Mouse (Mus musculus) small intestine, adult 2 months (tissue): ENCODE data around the gene 4930426L09Rik. TPM values are rescaled to one million over a fixed set of nuclear protein-coding genes. Genes with fewer than 3 reads are reported as not detected.

Experiments used
- H3K27ac ChIP-seq: fragments of 200-500 bp; 2 replicates; pipeline ENCODE4 v1.5.1; 2012; ENCODE audit warnings: low read depth, low read length, control low read depth, inconsistent platforms; ENCODE audit not compliant: insufficient read depth
- H3K27me3 ChIP-seq: fragments of 200-500 bp; 2 replicates; pipeline ENCODE4 v1.6.1; 2012; ENCODE audit warnings: mild to moderate bottlenecking, moderate library complexity, low read length, inconsistent platforms; ENCODE audit not compliant: control insufficient read depth, insufficient read depth
- H3K36me3 ChIP-seq: fragments of 200-500 bp; 2 replicates; pipeline ENCODE4 v1.6.1; 2012; ENCODE audit warnings: mild to moderate bottlenecking, low read length, control low read depth, inconsistent platforms; ENCODE audit not compliant: control insufficient read depth, insufficient read depth
- H3K4me1 ChIP-seq: fragments of 200-500 bp; 2 replicates; pipeline ENCODE4 v1.6.1; 2012; ENCODE audit warnings: low read length, inconsistent platforms, mixed read lengths; ENCODE audit not compliant: control insufficient read depth, insufficient read depth, insufficient read length
- H3K4me3 ChIP-seq: fragments of 200-500 bp; 2 replicates; pipeline ENCODE4 v1.5.1; 2012; ENCODE audit warnings: low read depth, mild to moderate bottlenecking, control low read depth, inconsistent platforms, low read length, moderate library complexity
- CTCF ChIP-seq: fragments of 200-500 bp; IDR thresholded peaks from 2 replicates; pipeline ENCODE4 v1.5.1; 2012; ENCODE audit warnings: low read depth, mild to moderate bottlenecking, control low read depth, inconsistent platforms, low read length, moderate library complexity, mixed read lengths; ENCODE audit not compliant: insufficient replicate concordance, insufficient read length; ENCODE audit errors: extremely low read depth
- POLR2A ChIP-seq: fragments of 200-500 bp; IDR thresholded peaks from 2 replicates; pipeline ENCODE4 v1.6.1; 2012; ENCODE audit warnings: low read depth, mild to moderate bottlenecking, control low read depth, inconsistent platforms, low read length, moderate library complexity
- WGBS: fragments of 180-500 bp; shearing (Covaris S2); methylation state at CpG from one replicate; pipeline ENCODE4 v1.1.7; 2018; 5-methylcytosine and 5-hydroxymethylcytosine counted together
- polyA plus RNA-seq: library from polyadenylated mRNA; depleted of rRNA; stranded (reverse); fragments of >200 nt; gene quantifications from 2 replicates; pipeline ENCODE4 v1.2.3, GENCODE M21; 2012

4930426L09Rik gene
- polyA plus RNA-seq, 1 experiment: 0.20 TPM

DNA sequence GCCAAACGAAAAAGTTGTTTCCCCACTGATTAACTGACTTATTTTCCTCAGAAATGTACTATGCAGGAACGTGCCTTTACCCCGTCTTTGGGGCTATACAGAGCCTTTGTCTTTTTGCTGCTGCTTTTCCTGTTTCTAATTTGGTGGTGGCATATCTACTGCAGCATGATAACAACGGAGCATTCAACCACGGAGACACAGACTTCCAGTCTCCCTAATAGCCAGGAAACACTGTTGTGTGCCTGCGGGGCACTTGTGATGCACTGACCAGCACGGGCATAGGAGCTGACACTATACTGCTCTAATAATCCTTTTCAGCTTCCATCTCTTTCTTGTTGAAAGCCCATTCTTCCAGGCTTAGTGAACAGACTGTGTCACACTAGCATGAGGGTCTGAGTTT lies 41.2 kb upstream of the 4930426L09Rik start:
- Histone ChIP-seq H3K4me1 (peaks cover 2% of the 10 kb centered on the region; the same call in 1 of the 2 replicates), H3K27me3 (no peaks in the 10 kb centered on the region), H3K36me3 (no peaks in the 10 kb centered on the region), H3K4me3 (no peak overlapping the region), H3K27ac (no peak overlapping the region)
- 66% methylated on average over 7 of the region's 7 CpGs for WGBS
- TF ChIP-seq POLR2A (no peak), CTCF (no peak)

DNA sequence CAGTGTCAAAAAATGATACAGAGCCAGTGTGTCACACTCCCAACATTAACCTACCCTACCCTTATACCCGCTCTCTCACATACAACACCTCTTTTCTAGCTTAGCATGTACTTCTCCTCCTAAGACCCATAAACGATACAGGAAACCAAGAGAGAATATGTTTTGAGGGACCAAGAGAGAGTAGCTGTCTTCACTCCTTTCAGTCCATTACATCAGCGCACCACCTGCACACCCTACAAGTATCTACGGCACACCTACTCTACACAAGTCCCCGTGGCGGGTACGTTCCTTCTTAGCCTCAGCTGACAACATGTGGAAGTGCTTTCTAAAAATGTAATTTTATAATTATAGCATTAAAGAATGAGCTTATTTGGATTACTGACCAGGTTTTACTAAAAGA lies 40.7 kb upstream of the 4930426L09Rik start:
- H3K4me1 ChIP-seq: peaks cover 2% of the 10 kb centered on the region; the same call in 1 of the 2 replicates
- WGBS: 87% methylated on average over 7 of the region's 7 CpGs
- no peaks in the 10 kb centered on the region for H3K36me3 ChIP-seq
- H3K4me3 ChIP-seq: no peak overlapping the region
- no peak overlapping the region for H3K27ac ChIP-seq
- TF ChIP-seq CTCF (no peak), POLR2A (no peak)
- no peaks in the 10 kb centered on the region for H3K27me3 ChIP-seq

DNA sequence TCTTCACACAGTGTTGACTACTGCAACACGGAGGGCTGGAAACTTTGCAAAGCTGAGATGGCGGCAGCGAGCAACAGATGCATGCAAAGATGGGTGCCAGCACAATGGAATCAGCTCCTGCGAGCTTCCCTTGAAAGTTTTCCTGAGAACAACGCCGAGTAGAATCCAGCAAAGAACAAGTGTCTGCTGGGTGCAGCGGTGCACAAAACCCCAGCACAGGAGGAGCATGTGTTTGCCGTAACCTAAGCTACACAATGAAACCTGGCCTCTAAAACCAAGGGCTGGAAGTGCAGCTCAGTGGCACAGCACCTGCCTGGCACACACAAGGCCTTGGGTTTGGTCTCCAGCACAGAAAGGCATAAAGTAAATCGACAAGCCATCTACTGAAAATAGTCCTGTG lies 40.1 kb upstream of the 4930426L09Rik start:
- Histone ChIP-seq H3K27me3 (no peaks in the 10 kb centered on the region), H3K36me3 (no peaks in the 10 kb centered on the region), H3K4me3 (no peak overlapping the region), H3K4me1 (peaks cover 2% of the 10 kb centered on the region; the same call in 1 of the 2 replicates), H3K27ac (no peak overlapping the region)
- 86% methylated on average over 9 of the region's 9 CpGs for WGBS
- TF ChIP-seq CTCF (no peak), POLR2A (no peak)

DNA sequence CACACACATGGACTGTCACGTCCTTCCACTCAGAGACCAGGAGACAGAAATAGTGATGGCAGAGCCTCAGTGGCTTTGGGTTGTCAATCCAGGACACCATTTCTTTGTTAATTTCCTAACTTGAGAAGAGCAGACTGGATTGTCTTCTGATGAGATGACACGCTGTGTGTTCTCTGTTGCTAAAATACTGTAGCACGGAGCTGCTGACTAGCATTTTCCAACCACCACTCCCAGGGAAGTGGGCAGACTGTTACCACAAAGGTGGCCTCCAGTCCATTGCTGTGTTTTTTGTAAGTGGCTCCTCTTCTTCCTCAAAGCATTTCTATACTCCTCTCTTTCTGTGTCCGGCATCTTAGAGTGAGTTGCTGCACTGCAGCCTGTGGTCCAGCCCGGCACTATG lies 39.6 kb upstream of the 4930426L09Rik start:
- no peak overlapping the region for H3K27ac ChIP-seq
- 80% methylated on average over 5 of the region's 5 CpGs for WGBS
- no peak for TF ChIP-seq CTCF
- no peak for TF ChIP-seq POLR2A
- H3K4me3 ChIP-seq: no peak overlapping the region
- H3K36me3 ChIP-seq: no peaks in the 10 kb centered on the region
- H3K27me3 ChIP-seq: no peaks in the 10 kb centered on the region
- peaks cover 2% of the 10 kb centered on the region; the same call in 1 of the 2 replicates for H3K4me1 ChIP-seq

DNA sequence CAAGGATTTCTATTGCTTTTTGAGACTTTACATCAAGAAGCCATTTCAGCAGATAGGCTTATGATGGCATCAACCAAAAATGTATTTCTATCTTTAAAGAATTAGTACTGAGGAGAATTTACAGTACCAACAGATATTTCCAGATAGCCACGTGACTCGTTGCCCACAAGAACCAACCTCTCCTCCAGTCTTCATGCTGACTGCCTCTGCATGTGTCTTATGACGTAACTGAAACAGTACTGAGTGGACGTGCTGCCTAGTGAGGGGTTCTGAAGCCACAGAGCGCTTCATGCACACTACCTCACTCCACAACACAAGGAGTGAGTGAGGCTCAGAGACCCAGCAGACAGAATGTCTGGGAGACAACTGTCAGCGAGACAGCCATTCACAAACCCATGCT lies 39.1 kb upstream of the 4930426L09Rik start:
- WGBS: 79% methylated on average over 6 of the region's 6 CpGs
- H3K4me1 ChIP-seq: peaks cover 2% of the 10 kb centered on the region; the same call in 1 of the 2 replicates
- no peaks in the 10 kb centered on the region for H3K36me3 ChIP-seq
- H3K27me3 ChIP-seq: no peaks in the 10 kb centered on the region
- H3K4me3 ChIP-seq: no peak overlapping the region
- TF ChIP-seq CTCF (no peak), POLR2A (no peak)
- H3K27ac ChIP-seq: no peak overlapping the region

DNA sequence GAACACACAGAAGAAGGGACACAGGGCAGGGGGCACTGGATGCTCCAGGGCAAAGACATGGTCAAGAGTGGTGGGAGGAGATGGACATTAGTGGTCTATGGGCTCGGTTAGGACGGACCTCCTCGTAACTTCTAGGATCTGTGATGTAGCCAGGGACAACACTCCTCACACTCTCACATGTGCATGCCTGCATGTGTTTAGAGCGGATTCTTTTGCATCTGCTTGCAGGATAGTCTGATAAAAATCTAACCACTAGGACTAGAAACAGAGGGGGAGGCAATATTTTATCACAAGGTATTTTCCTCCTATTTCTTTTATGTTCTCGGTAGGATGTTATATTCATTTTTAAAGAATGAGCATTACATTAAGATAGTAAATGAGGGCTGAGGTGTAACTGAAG lies 38.6 kb upstream of the 4930426L09Rik start:
- Histone ChIP-seq H3K4me3 (no peak overlapping the region), H3K36me3 (no peaks in the 10 kb centered on the region), H3K27ac (no peak overlapping the region), H3K27me3 (no peaks in the 10 kb centered on the region), H3K4me1 (peaks cover 2% of the 10 kb centered on the region; the same call in 1 of the 2 replicates)
- TF ChIP-seq POLR2A (no peak), CTCF (no peak)
- 93% methylated on average over 5 of the region's 5 CpGs for WGBS

DNA sequence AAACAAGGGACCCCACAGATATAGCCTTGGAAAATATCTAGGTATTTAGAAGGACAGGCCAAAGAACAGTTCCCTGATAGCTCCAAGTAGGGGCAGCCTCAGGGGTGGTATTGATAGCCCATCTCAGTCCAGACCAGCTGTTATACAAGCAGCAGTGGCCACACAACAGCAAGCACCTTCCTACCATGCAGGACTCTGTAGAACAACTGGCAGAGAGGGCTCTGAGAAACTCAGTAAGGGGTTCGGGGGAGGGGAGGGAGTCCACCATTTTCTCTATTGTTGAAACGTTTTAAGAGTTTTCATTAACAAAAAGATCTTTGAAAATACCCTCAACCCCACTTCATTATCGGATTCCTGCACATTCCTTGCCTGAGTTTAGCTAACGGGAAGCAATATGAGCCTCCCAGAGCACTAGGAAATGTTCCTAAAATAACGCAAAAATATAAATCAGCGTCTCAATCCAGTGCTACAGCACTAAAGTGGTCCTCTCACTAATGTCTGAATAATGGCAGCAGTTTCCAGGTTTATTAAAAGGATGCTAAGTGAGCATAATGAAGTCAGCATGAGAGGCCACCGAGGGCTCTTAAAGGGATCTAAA lies 37.7 kb upstream of the 4930426L09Rik start:
- WGBS: 68% methylated on average over 7 of the region's 7 CpGs
- TF ChIP-seq POLR2A: no peak
- TF ChIP-seq CTCF: no peak
- peaks cover 2% of the 10 kb centered on the region; the same call in 1 of the 2 replicates for H3K4me1 ChIP-seq

DNA sequence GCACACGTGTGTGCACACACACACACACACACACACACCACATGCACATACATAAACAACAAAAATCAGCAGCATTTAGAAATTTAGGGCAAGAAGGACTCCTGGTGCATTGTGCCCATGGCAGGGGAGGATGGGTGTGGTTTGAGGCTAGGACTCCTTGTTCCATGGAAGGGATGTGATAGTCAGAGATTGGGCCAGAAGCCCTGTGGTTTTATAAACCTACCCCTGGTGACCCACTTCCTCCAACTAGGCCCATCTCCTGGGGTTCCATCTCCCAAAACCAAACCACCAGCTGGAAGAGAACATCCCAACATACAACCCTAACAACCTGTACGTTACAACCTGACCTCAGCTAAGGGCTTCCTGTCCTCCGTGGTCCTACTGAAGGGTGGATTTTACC lies 35.6 kb upstream of the 4930426L09Rik start:
- TF ChIP-seq CTCF: no peak
- no peak for TF ChIP-seq POLR2A

More for the DNA sequence above, 37.7 kb upstream of the 4930426L09Rik start:
- H3K27ac ChIP-seq: no peak overlapping the region
- H3K4me3 ChIP-seq: no peak overlapping the region
- H3K36me3 ChIP-seq: no peaks in the 10 kb centered on the region
- no peaks in the 10 kb centered on the region for H3K27me3 ChIP-seq

More for the DNA sequence above, 35.6 kb upstream of the 4930426L09Rik start:
- Histone ChIP-seq H3K27ac (no peak overlapping the region), H3K36me3 (no peaks in the 10 kb centered on the region), H3K4me1 (no peaks in the 10 kb centered on the region), H3K27me3 (no peaks in the 10 kb centered on the region), H3K4me3 (no peak overlapping the region)
- 70% methylated on average over 3 of the region's 3 CpGs for WGBS
